Mouse (Mus musculus): ENCODE measurements around the gene Ciita.

The Ciita gene

GRCm38 (mm10) chr16:10553858-10554257 lies 74.0 kb downstream of the Ciita start:
- DNase-seq (ENCODE audit: low spot score): no peak

GRCm38 (mm10) chr16:10559991-10560390 lies 80.1 kb downstream of the Ciita start:
- no peak for DNase-seq (ENCODE audit: low spot score)

- DNase-seq (ENCODE audit: low spot score): peak; percentile 91
Observed at GRCm38 (mm10) chr16:10565278-10565885, 85.5 kb downstream of the Ciita start.

- no peak for DNase-seq (ENCODE audit: low spot score)
Observed at GRCm38 (mm10) chr16:10567153-10567552, 87.3 kb downstream of the Ciita start.

- no peak for DNase-seq (ENCODE audit: low spot score)
Observed at GRCm38 (mm10) chr16:10569809-10570395, 90.0 kb downstream of the Ciita start.

GRCm38 (mm10) chr16:10570708-10571107 lies 90.8 kb downstream of the Ciita start:
- DNase-seq (ENCODE audit: low spot score): no peak

GRCm38 (mm10) chr16:10571820-10572219 lies 92.0 kb downstream of the Ciita start:
- DNase-seq (ENCODE audit: low spot score): peak; percentile 39

- no peak for DNase-seq (ENCODE audit: low spot score)
Observed at GRCm38 (mm10) chr16:10574936-10575335, 95.1 kb downstream of the Ciita start.

GRCm38 (mm10) chr16:10575915-10576314 lies 96.1 kb downstream of the Ciita start:
- DNase-seq (ENCODE audit: low spot score): no peak

GRCm38 (mm10) chr16:10577548-10577947 lies 97.7 kb downstream of the Ciita start:
- DNase-seq (ENCODE audit: low spot score): no peak
